Mouse (Mus musculus) limb, embryonic 12.5 days (tissue): Measurements from ENCODE around the gene Prkag2. TPM values are rescaled to one million over a fixed set of nuclear protein-coding genes. Genes with fewer than 3 reads are reported as not detected.

ENCODE experiments used
- ATAC-seq: fragments of 200-750 bp; cut with Nextera tagmentation; 2 replicates; pipeline ENCODE4 v1.8.0; 2017; ENCODE audit warnings: low read depth, moderate TSS enrichment; ENCODE audit not compliant: insufficient number of reproducible peaks, insufficient read depth, low FRiP score, low TSS enrichment
- H3K27ac ChIP-seq: fragments of 300-500 bp; sonication (generic); 2 replicates; pipeline ENCODE4 v1.5.1; 2016; ENCODE audit warnings: mild to moderate bottlenecking, moderate library complexity
- H3K27me3 ChIP-seq: fragments of 300-500 bp; sonication (generic); 2 replicates; pipeline ENCODE4 v1.6.1; 2016; ENCODE audit warnings: mild to moderate bottlenecking, moderate library complexity
- H3K36me3 ChIP-seq: fragments of 300-500 bp; sonication (generic); 2 replicates; pipeline ENCODE4 v1.6.1; 2016; ENCODE audit warnings: mild to moderate bottlenecking, moderate library complexity
- H3K4me1 ChIP-seq: fragments of 300-500 bp; sonication (generic); replicated peaks from 2 replicates; pipeline ENCODE4 v1.6.1; 2016
- H3K4me2 ChIP-seq: fragments of 300-500 bp; sonication (generic); 2 replicates; pipeline ENCODE4 v1.6.1; 2016; ENCODE audit warnings: mild to moderate bottlenecking, moderate library complexity
- H3K4me3 ChIP-seq: fragments of 300-500 bp; sonication (generic); replicated peaks from 2 replicates; pipeline ENCODE4 v1.5.1; 2016; ENCODE audit warnings: mild to moderate bottlenecking
- H3K9ac ChIP-seq: fragments of 300-500 bp; sonication (generic); replicated peaks from 2 replicates; pipeline ENCODE4 v1.6.1; 2016; ENCODE audit warnings: mild to moderate bottlenecking, moderate library complexity
- H3K9me3 ChIP-seq: fragments of 300-500 bp; sonication (generic); 2 replicates; pipeline ENCODE4 v1.6.1; 2016; ENCODE audit warnings: mild to moderate bottlenecking, moderate library complexity
- WGBS: fragments of 180-500 bp; shearing (Covaris S2); methylation state at CpG from one replicate; pipeline ENCODE4 v1.1.7; 2016; 5-methylcytosine and 5-hydroxymethylcytosine counted together
- polyA plus RNA-seq: library from polyadenylated mRNA; unstranded; fragments of >200 nt; fragmentation: Nextera tagmentation; extraction: Ambion mirVana; gene quantifications from 2 replicates; pipeline ENCODE4 v1.2.1, GENCODE M21; 2016

The Prkag2 gene
- polyA plus RNA-seq, 1 experiment from 2014 or later, result 24.1 TPM

DNA sequence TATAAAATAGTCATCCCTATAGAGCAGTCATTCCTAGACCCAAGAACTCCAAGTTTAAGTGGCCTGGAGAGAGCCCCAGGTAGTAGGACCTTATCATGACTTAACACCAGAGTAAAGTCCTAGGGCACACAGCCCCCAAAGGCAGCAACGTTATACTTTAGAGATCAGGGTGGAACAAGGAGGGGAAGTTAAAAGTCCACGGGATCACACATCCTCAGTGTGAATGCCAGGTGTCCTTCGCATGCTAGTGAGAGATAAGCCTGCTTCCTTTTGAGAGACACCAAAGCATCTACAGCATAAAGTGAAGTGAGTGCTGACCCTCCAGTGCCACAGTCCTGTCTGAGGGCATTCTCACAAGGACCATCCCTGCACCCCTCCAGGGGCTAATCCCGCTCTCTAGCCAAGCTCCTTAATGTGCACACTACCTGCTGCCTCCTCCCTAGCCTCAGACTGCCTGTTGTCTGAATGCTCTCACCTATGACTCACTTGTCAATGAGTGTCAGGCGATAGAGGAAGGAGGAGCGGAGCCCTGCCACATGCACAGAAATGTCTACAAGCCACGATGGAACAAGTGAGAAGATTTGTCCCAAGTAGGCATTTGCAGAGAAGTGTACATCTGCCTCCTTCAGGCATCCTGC, 132.4 kb downstream of the Prkag2 start:
- H3K9me3 ChIP-seq, result no peaks in the 10 kb centered on the region
- H3K27me3 ChIP-seq, result no peaks in the 10 kb centered on the region
- no peak for ATAC-seq
- H3K4me1 ChIP-seq, result peaks cover 1% of the 10 kb centered on the region; the same call in 1 of the 2 replicates
- H3K9ac ChIP-seq, result no peak overlapping the region
- 62% methylated on average over 7 of the region's 7 CpGs for WGBS
- H3K4me3 ChIP-seq, result no peak overlapping the region
- H3K27ac ChIP-seq, result no peak overlapping the region
- no peaks in the 10 kb centered on the region for H3K36me3 ChIP-seq
- H3K4me2 ChIP-seq, result no peak overlapping the region

DNA sequence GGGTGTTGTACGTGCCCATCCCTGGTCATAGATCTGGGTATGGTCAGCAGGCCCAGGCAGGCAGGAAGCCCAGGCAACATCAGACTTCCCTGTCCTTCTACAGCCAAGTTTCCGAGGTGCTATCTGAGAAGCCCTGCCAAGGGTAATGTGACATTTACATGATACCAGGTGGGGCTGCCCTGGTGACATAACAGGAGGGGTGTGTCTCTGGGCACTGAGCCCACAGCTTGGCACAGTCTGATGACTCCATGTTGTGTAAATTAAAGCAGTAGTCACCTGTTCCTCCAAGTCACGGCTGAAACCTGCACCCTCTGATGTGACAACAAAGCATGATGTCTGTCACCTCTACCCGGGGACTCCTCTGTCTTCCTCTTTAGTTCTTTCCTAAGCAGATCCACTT, 136.7 kb downstream of the Prkag2 start:
- Histone ChIP-seq H3K27me3 (no peaks in the 10 kb centered on the region), H3K4me3 (no peak overlapping the region), H3K4me1 (no peaks in the 10 kb centered on the region), H3K27ac (no peak overlapping the region), H3K9me3 (no peaks in the 10 kb centered on the region), H3K36me3 (no peaks in the 10 kb centered on the region), H3K9ac (no peak overlapping the region), H3K4me2 (no peak overlapping the region)
- no peak for ATAC-seq
- 73% methylated on average over 4 of the region's 4 CpGs for WGBS

DNA sequence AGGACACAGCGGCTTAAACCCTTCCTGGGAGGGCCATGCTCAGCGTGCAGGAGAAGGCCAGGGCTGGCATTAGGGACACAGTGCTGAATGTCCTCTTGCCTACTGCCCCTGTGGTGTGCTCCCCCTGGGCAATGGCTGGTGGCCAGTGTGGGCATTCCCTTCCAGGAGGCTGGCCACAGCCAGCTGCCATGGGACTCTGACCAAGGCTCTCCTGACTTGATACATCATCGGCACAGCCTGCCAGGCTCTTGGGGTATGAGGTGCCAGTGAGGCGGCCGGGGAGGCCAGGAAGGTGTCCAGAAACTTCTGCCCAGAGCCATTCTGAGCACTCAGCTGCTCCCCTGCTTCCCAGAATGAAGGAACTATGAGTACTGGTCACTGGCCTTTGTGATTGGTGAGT, 139.7 kb downstream of the Prkag2 start:
- no peak overlapping the region for H3K4me2 ChIP-seq

DNA sequence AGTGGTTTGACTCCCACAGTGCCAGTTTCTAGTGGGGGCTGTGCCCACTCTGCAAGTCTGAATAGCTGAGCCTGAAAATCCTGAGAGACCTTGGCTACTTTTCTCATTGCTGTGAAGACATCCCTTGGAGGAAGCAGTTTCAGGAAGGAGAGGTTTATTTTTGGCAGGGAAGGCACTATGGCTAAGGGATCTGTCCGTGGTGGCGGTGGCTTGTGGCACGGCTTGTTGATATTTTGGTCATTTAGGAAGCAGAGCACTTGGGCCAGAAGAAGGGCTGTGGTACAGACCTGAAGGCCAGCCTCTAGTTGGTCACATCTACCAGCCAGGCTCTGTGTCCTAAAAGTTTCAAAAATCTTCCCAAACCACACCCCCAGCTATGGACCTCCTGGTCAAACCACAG, 140.7 kb downstream of the Prkag2 start:
- WGBS, result 81% methylated on average over 3 of the region's 3 CpGs
- Histone ChIP-seq H3K9ac (no peak overlapping the region), H3K4me1 (no peaks in the 10 kb centered on the region), H3K27ac (no peak overlapping the region), H3K36me3 (no peaks in the 10 kb centered on the region), H3K9me3 (no peaks in the 10 kb centered on the region), H3K27me3 (no peaks in the 10 kb centered on the region), H3K4me3 (no peak overlapping the region), H3K4me2 (no peak overlapping the region)
- ATAC-seq, result no peak

More for the DNA sequence above, 139.7 kb downstream of the Prkag2 start:
- H3K9me3 ChIP-seq, result no peaks in the 10 kb centered on the region
- H3K4me1 ChIP-seq, result no peaks in the 10 kb centered on the region
- WGBS, result 89% methylated on average over 5 of the region's 5 CpGs
- H3K36me3 ChIP-seq, result no peaks in the 10 kb centered on the region
- no peak overlapping the region for H3K27ac ChIP-seq
- no peak overlapping the region for H3K9ac ChIP-seq
- H3K4me3 ChIP-seq, result no peak overlapping the region
- ATAC-seq, result no peak
- no peaks in the 10 kb centered on the region for H3K27me3 ChIP-seq

DNA sequence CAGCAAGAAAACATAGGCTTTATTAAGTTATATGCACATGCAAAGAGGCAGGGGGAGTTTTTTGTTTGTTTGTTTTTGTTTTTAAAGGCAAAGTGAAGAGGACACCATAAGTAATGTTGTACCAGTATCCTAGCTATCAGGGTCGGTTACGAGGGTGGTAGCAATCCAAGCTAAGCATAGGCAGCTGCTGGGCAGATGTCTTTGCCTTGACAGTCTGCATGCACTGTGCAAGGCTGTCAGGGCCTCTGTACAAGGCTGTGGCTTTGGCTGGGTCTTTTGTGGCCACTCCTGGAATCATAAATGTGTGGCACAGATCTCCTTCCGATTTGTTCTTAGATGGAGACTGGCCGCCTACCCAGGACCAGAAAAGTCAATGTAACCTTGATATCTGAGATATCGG, 141.8 kb downstream of the Prkag2 start:
- H3K36me3 ChIP-seq, result no peaks in the 10 kb centered on the region
- 81% methylated on average over 5 of the region's 5 CpGs for WGBS
- H3K9me3 ChIP-seq, result no peaks in the 10 kb centered on the region
- no peak overlapping the region for H3K4me2 ChIP-seq
- H3K4me3 ChIP-seq, result no peak overlapping the region
- no peak for ATAC-seq
- H3K4me1 ChIP-seq, result no peaks in the 10 kb centered on the region
- H3K27me3 ChIP-seq, result no peaks in the 10 kb centered on the region
- no peak overlapping the region for H3K27ac ChIP-seq
- H3K9ac ChIP-seq, result no peak overlapping the region

DNA sequence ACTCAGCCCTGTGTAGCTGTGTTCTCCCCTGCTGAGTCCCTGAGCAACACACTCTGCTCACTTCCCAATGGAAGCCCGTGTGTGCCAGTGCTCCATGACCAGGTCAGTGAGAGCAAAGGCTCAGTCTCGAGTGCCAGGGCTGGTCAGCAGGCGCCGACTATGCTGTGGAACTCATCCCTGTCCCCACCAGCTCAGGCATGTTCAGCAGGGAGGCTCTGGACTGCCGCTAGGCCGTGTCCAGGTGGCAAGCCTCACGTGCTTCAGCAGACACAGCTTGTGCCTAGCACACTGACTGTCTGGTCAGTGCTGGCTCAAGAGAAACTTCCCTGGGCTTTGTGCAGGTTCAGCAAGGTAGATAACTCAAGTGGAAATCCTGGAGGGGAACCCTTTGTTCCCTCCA, 143.6 kb downstream of the Prkag2 start:
- H3K9ac ChIP-seq, result no peak overlapping the region
- no peak overlapping the region for H3K27ac ChIP-seq
- 90% methylated on average over 7 of the region's 7 CpGs for WGBS
- H3K9me3 ChIP-seq, result no peaks in the 10 kb centered on the region
- H3K27me3 ChIP-seq, result no peaks in the 10 kb centered on the region
- peaks cover 11% of the 10 kb centered on the region for H3K4me1 ChIP-seq
- no peak for ATAC-seq
- H3K36me3 ChIP-seq, result no peaks in the 10 kb centered on the region
- no peak overlapping the region for H3K4me3 ChIP-seq
- no peak overlapping the region for H3K4me2 ChIP-seq

DNA sequence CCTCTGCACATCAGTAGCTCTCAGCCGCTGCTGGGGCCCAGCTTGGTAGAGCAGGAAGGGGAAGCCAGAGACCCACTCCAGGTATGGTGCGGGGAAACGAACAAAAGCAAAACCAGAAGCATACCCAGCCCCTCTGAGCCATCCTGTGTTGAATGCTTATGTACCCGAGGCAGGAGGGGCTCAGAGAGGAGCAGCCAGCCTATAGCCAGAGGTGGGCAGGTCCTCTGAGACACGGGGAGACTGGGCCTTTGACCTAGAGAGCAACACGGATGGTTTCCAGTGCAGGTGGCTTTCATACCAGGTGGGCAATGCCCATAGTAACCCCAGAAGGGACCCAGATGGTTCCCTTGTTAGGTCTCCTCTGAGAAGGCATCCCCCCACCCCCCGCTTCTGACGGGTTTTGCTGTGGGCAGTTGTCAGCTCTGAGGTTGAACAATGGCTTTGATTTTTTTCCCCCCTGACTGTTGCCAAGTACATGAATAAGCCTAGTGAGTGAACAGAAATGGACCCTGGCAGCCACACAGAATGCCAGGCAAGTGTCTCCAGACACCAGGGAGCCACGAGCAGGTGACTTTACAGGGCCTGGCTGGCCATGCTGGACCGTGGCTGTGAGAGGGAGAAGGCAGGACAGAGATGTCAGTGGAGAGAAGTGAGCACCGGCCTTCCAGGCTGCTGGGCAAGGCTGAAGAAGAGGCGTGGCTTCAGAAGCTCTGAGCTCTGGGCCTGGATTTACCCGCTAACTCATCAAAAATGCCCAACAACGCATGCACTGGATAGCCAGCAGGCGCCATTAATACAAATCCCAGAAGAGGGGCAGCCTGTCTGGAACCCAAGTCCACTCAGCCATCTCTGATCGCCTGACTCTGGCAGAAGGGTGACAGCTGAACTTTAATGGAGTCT, 147.3 kb downstream of the Prkag2 start:
- Histone ChIP-seq H3K36me3 (no peaks in the 10 kb centered on the region), H3K4me1 (peaks cover 11% of the 10 kb centered on the region), H3K27ac (no peak overlapping the region), H3K9me3 (no peaks in the 10 kb centered on the region), H3K4me3 (no peak overlapping the region), H3K27me3 (0 out of 2 replicates have a peak, but pooled peaks cover 4% of the 10 kb centered on the region), H3K4me2 (no peak overlapping the region), H3K9ac (no peak overlapping the region)
- ATAC-seq, result no peak
- 62% methylated on average over 16 of the region's 16 CpGs for WGBS

DNA sequence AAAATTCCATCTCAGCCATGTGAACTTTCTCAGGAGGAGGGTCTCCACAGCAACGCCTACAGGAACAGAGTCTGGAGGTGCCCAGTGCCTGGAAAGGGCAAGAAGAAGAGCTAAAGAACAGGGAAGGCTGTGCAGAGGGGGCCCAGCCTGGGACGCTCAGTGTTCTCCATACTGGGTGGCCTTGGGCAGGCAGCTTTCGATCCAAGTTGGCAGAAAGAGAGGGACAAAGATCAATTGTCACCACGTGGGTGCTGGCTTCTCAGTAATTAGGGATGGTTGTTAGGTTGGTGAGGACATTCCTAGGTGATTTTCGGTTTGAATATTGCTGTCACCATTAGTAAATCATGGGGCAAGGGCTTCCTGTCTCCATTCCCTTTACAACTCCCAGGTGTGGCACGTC, 148.2 kb downstream of the Prkag2 start:
- Histone ChIP-seq H3K27ac (no peak overlapping the region), H3K4me3 (no peak overlapping the region), H3K9me3 (no peaks in the 10 kb centered on the region), H3K4me2 (no peak overlapping the region), H3K27me3 (0 out of 2 replicates have a peak, but pooled peaks cover 4% of the 10 kb centered on the region), H3K36me3 (no peaks in the 10 kb centered on the region), H3K9ac (no peak overlapping the region), H3K4me1 (peaks cover 11% of the 10 kb centered on the region)
- no peak for ATAC-seq
- WGBS, result 34% methylated on average over 6 of the region's 6 CpGs

DNA sequence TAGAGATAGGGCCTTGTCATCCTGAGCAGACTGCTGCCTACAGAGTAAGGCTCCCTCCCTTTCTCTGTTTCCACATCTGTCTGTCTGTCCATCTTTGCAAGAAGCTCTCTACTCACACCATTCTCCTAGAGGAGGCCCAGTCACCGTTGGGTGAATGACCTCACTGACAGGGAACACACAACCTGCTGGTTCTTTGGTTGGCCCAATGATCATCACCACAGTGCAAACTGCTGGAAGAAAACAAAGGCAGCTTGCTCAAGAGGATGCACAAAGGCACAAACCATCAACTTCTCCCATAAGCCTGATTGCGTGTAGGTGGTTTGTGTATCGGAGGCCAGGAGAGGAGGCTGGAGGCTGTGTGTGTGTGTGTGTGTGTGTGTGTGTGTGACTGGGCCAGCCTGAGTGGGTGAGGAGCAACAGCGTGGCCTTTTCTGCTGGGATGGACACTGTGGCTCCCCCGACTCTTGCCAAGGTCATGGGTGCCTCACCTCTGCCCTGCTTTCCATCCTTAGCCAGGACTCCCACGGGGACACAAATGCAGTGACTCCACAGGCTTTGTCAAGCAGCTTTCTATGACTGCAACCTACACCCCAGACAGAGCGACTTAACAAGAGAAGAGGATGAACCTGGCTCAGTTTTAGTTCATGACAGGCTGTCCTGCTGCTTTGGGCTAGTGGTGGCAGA, 149.4 kb downstream of the Prkag2 start:
- Histone ChIP-seq H3K27me3 (0 out of 2 replicates have a peak, but pooled peaks cover 4% of the 10 kb centered on the region), H3K9ac (no peak overlapping the region), H3K4me2 (no peak overlapping the region), H3K4me3 (no peak overlapping the region), H3K4me1 (peaks cover 11% of the 10 kb centered on the region), H3K9me3 (no peaks in the 10 kb centered on the region), H3K36me3 (no peaks in the 10 kb centered on the region), H3K27ac (no peak overlapping the region)
- ATAC-seq, result no peak
- WGBS, result 88% methylated on average over 7 of the region's 7 CpGs

DNA sequence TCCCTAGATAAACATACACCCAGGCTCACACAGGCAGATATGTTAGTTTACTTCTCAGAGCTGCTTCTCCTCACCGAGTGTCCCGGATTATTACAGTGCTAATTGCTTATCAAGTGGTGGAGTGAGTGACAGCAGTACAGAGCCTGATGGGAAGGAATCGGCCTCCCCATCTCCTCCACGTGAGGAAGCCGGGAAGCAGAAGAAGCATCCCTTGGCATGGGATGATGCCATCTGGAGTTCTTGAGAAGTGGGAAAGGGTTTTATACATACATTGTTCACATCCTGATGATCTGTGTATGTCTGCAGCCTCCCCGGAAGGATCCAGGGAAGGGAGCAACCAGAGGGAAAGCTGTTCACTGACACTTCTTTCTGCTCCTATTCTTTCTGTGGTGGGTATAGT, 150.4 kb downstream of the Prkag2 start:
- Histone ChIP-seq H3K9me3 (no peaks in the 10 kb centered on the region), H3K4me3 (no peak overlapping the region), H3K9ac (no peak overlapping the region), H3K4me2 (no peak overlapping the region), H3K27ac (no peak overlapping the region), H3K4me1 (peaks cover 11% of the 10 kb centered on the region), H3K36me3 (no peaks in the 10 kb centered on the region), H3K27me3 (0 out of 2 replicates have a peak, but pooled peaks cover 4% of the 10 kb centered on the region)
- WGBS, result 78% methylated on average over 6 of the region's 6 CpGs
- no peak for ATAC-seq
